Mouse (Mus musculus): ENCODE results near the gene Gfod1.

DNA sequence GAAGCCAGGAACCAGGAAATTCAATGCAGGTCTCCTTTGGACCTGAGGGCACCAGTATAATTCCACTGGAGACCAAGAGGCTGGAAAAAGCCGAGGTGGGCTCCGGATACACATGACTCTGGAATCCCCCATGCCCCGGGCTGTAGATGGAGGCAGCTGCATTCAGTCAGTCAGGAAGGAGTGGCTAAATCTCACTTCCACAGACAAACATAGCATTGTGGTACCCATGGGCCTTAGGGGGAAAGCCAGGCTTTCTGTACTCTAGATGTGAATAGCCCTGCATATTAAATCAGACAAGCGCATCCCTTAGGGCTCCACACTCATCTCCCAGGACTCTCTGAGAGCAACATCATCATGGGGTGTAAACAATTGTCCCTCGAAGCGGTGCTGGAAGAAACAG, 14.9 kb downstream of the Gfod1 start:
- TF ChIP-seq CTCF (conservative IDR thresholded peaks at IDR 0.05; ENCODE audit: low read length) (no peak), POU5F1 (IDR thresholded peaks at IDR 0.05; ENCODE audit: borderline replicate concordance, low read length) (no peak)
